Mouse (Mus musculus) heart, embryonic 15.5 days (tissue): Measurements from ENCODE around the gene Tmem43. TPM values are rescaled to one million over a fixed set of nuclear protein-coding genes. Genes with fewer than 3 reads are reported as not detected.

Experiments
- ATAC-seq: fragments of 200-750 bp; cut with Nextera tagmentation; replicated peaks from 2 replicates; pipeline ENCODE4 v1.8.0; 2017; ENCODE audit warnings: low read depth, moderate TSS enrichment; ENCODE audit not compliant: insufficient number of reproducible peaks, insufficient read depth, low FRiP score
- H3K27ac ChIP-seq: fragments of 300-500 bp; sonication (generic); 2 replicates; pipeline ENCODE4 v1.5.1; 2015; ENCODE audit warnings: mild to moderate bottlenecking, inconsistent platforms
- H3K27me3 ChIP-seq: fragments of 300-500 bp; sonication (generic); 2 replicates; pipeline ENCODE4 v1.6.1; 2015; ENCODE audit warnings: inconsistent platforms
- H3K36me3 ChIP-seq: fragments of 300-500 bp; sonication (generic); 2 replicates; pipeline ENCODE4 v1.6.1; 2015; ENCODE audit warnings: mild to moderate bottlenecking, inconsistent platforms
- H3K4me1 ChIP-seq: fragments of 300-500 bp; sonication (generic); replicated peaks from 2 replicates; pipeline ENCODE4 v1.6.1; 2015; ENCODE audit warnings: inconsistent platforms
- H3K4me2 ChIP-seq: fragments of 300-500 bp; sonication (generic); 2 replicates; pipeline ENCODE4 v1.6.1; 2015; ENCODE audit warnings: inconsistent platforms, mild to moderate bottlenecking, moderate library complexity
- H3K4me3 ChIP-seq: fragments of 300-500 bp; sonication (generic); 2 replicates; pipeline ENCODE4 v1.5.1; 2015; ENCODE audit warnings: mild to moderate bottlenecking, inconsistent platforms
- H3K9ac ChIP-seq: fragments of 300-500 bp; sonication (generic); 2 replicates; pipeline ENCODE4 v1.6.1; 2015; ENCODE audit warnings: mild to moderate bottlenecking, inconsistent platforms
- H3K9me3 ChIP-seq: fragments of 300-500 bp; sonication (generic); replicated peaks from 2 replicates; pipeline ENCODE4 v1.6.1; 2016; ENCODE audit warnings: inconsistent platforms
- WGBS: fragments of 180-500 bp; shearing (Covaris S2); methylation state at CpG from one replicate; pipeline ENCODE4 v1.1.7; 2015; ENCODE audit warnings: mixed read lengths; 5-methylcytosine and 5-hydroxymethylcytosine counted together
- polyA plus RNA-seq: library from polyadenylated mRNA; unstranded; fragments of >200 nt; fragmentation: Nextera tagmentation; extraction: Ambion mirVana; gene quantifications from 2 replicates; pipeline ENCODE4 v1.2.1, GENCODE M21; 2015

Gene Tmem43
- polyA plus RNA-seq, 1 experiment from 2014 or later, result 24.8 TPM

DNA sequence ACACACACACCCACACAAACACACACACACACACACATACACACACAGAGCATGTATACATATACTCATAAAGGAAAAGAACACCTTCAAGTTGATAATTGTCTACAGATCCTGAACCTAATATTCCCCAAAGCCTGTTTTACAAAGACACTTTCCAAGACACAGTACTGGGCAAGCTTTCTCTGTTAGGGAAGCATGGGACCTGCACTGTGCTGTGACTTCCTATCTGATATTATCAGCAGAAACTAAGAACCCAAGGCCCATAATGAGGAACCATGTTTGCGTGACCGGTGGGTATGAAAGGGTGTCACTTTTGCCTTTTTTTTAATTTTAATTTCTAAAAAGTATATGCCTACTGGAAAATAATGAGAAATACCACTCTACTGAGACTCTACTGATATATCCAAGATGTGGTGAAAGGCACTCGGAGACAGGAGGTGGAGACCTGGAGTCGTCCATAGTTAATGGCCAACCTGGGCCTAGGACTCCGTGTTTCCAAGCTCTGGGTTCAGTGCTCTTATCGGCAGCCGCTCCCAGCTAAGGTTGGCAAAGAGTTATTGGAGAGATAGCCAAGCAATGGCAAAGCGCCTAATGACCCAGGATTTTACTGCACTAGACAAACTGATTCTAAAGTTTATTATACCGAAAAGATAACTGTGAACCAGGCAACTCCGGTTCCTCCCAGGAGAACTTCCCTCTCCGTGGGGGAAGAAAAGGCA is 62.7 kb downstream of the Tmem43 start:
- Histone ChIP-seq H3K9me3 (no peaks in the 10 kb centered on the region), H3K27ac (no peak overlapping the region), H3K36me3 (no peaks in the 10 kb centered on the region), H3K27me3 (peaks cover 75% of the 10 kb centered on the region), H3K4me3 (no peak overlapping the region), H3K4me1 (peaks cover 19% of the 10 kb centered on the region), H3K9ac (no peak overlapping the region), H3K4me2 (no peak overlapping the region)
- 75% methylated on average over 11 of the region's 11 CpGs for WGBS
- ATAC-seq, result no peak

Other genes starting within 250 kb of the Tmem43 start
- 0.04 and 0.77 TPM in 2 replicates for gene Wnt7a, start 62.3 kb upstream of the Tmem43 start, polyA plus RNA-seq
- gene Chchd4, start 157 bp upstream of the Tmem43 start, polyA plus RNA-seq, result 29.0 and 31.0 TPM in 2 replicates
- gene Xpc, start 42.2 kb downstream of the Tmem43 start, polyA plus RNA-seq, result 10.5 and 13.1 TPM in 2 replicates
- gene Lsm3, start 42.2 kb downstream of the Tmem43 start, polyA plus RNA-seq, result 155 and 161 TPM in 2 replicates
- gene Slc6a6, start 210.3 kb downstream of the Tmem43 start, polyA plus RNA-seq, result 72.5 and 74.9 TPM in 2 replicates